Mouse (Mus musculus) stomach, postnatal 0 days (tissue): ENCODE data around the gene R3hdm4. TPM values are rescaled to one million over a fixed set of nuclear protein-coding genes. Genes with fewer than 3 reads are reported as not detected.
A peak's percentile ranks its signal among the peaks of the same experiment; 100 is the strongest.

Experiments used
- ATAC-seq: fragments of 200-750 bp; cut with Nextera tagmentation; 2 replicates; pipeline ENCODE4 v1.8.0; 2017; ENCODE audit not compliant: low FRiP score, low TSS enrichment
- DNase-seq: peaks from one replicate; pipeline ENCODE4 v3.0.0-alpha.2; 2016; ENCODE audit warnings: low spot score
- H3K27ac ChIP-seq: fragments of 300-500 bp; sonication (generic); replicated peaks from 2 replicates; pipeline ENCODE4 v1.5.1; 2014; ENCODE audit warnings: mild to moderate bottlenecking, control low read depth
- H3K27me3 ChIP-seq: fragments of 300-500 bp; sonication (generic); 2 replicates; pipeline ENCODE4 v1.6.1; 2014; ENCODE audit warnings: low read length; ENCODE audit not compliant: control insufficient read depth, insufficient read depth
- H3K36me3 ChIP-seq: fragments of 300-500 bp; sonication (generic); 2 replicates; pipeline ENCODE4 v1.6.1; 2014; ENCODE audit warnings: low read length, mixed read lengths; ENCODE audit not compliant: control insufficient read depth, insufficient read depth
- H3K4me1 ChIP-seq: fragments of 300-500 bp; sonication (generic); replicated peaks from 2 replicates; pipeline ENCODE4 v1.6.1; 2014; ENCODE audit warnings: antibody characterized with exemption; ENCODE audit not compliant: control insufficient read depth, insufficient read depth
- H3K4me2 ChIP-seq: fragments of 300-500 bp; sonication (generic); replicated peaks from 2 replicates; pipeline ENCODE4 v1.6.1; 2014; ENCODE audit warnings: low read depth, mild to moderate bottlenecking, control low read depth, moderate library complexity
- H3K4me3 ChIP-seq: fragments of 300-500 bp; sonication (generic); 2 replicates; pipeline ENCODE4 v1.5.1; 2014; ENCODE audit warnings: low read depth, low read length, control low read depth
- H3K9ac ChIP-seq: fragments of 300-500 bp; sonication (generic); 2 replicates; pipeline ENCODE4 v1.6.1; 2014; ENCODE audit warnings: mild to moderate bottlenecking, low read length, control low read depth, mixed read lengths
- H3K9me3 ChIP-seq: fragments of 300-500 bp; sonication (generic); 2 replicates; pipeline ENCODE4 v1.6.1; 2016; ENCODE audit warnings: low read length; ENCODE audit not compliant: control insufficient read depth
- CTCF ChIP-seq: IDR thresholded peaks from 2 replicates; pipeline ENCODE4 v1.5.1; 2016; ENCODE audit warnings: antibody characterized with exemption, low read depth, mild to moderate bottlenecking, moderate library complexity
- EP300 ChIP-seq: optimal IDR thresholded peaks from 2 replicates; pipeline ENCODE3; 2016; ENCODE audit warnings: antibody characterized with exemption
- WGBS: fragments of 180-500 bp; shearing (Covaris S2); extraction: QIAGEN DNeasy Blood & Tissue Kit; methylation state at CpG from one replicate; pipeline ENCODE4 v1.1.7; 2014; 5-methylcytosine and 5-hydroxymethylcytosine counted together
- polyA plus RNA-seq: library from polyadenylated mRNA; unstranded; fragments of >200 nt; fragmentation: Nextera tagmentation; extraction: Ambion mirVana; gene quantifications from 2 replicates; pipeline ENCODE4 v1.2.1, GENCODE M21; 2015

Gene R3hdm4
- polyA plus RNA-seq, 1 experiment from 2014 or later: 160 TPM

GRCm38 (mm10) chr10:79914131-79914947 is 6.7 kb downstream of the R3hdm4 start:
- peak overlapping the region; percentile 88 for H3K4me2 ChIP-seq
- 62% methylated on average over 10 of the region's 11 CpGs for WGBS

GRCm38 (mm10) chr10:79912412-79912811 is 8.6 kb downstream of the R3hdm4 start:
- no peak for DNase-seq
- 68% methylated on average over 20 of the region's 20 CpGs for WGBS
- H3K9me3 ChIP-seq: no peaks in the 10 kb centered on the region
- TF ChIP-seq EP300 (no peak), CTCF (no peak)
- H3K9ac ChIP-seq: no peak overlapping the region
- H3K4me3 ChIP-seq: no peak overlapping the region
- ATAC-seq: no peak
- no peak overlapping the region for H3K27ac ChIP-seq
- H3K27me3 ChIP-seq: no peaks in the 10 kb centered on the region
- no peaks in the 10 kb centered on the region for H3K4me1 ChIP-seq
- peaks cover 9% of the 10 kb centered on the region for H3K36me3 ChIP-seq
- H3K4me2 ChIP-seq: no peak overlapping the region

More at GRCm38 (mm10) chr10:79914131-79914947, 6.7 kb downstream of the R3hdm4 start:
- H3K9ac ChIP-seq: peak overlapping the region; percentile 38; the same call in 1 of the 2 replicates
- H3K9me3 ChIP-seq: no peaks in the 10 kb centered on the region
- H3K27ac ChIP-seq: peak overlapping the region; percentile 89
- peaks cover 3% of the 10 kb centered on the region; the same call in 1 of the 2 replicates for H3K4me1 ChIP-seq
- TF ChIP-seq CTCF (no peak), EP300 (no peak)
- DNase-seq (peak; percentile 50), ATAC-seq (no peak)
- peak overlapping the region; percentile 8; the same call in 1 of the 2 replicates for H3K4me3 ChIP-seq
- no peaks in the 10 kb centered on the region for H3K27me3 ChIP-seq
- H3K36me3 ChIP-seq: peaks cover 9% of the 10 kb centered on the region

- Histone ChIP-seq H3K4me3 (no peak within 1 kb of the TSS), H3K4me2 (no peak within 1 kb of the TSS), H3K27me3 (no peaks in the 10 kb centered on the region), H3K27ac (peak within 1 kb of the TSS; percentile 78; the same call in 1 of the 2 replicates), H3K4me1 (no peaks in the 10 kb centered on the region), H3K36me3 (peaks cover 20% of the 10 kb centered on the region), H3K9me3 (no peaks in the 10 kb centered on the region), H3K9ac (no peak within 1 kb of the TSS)
- DNase-seq (no peak), ATAC-seq (no peak)
- WGBS: 88% methylated on average over 4 of the region's 4 CpGs
- TF ChIP-seq EP300: no peak
- no peak for TF ChIP-seq CTCF
These were observed 10.5 kb downstream of the R3hdm4 start, which contains the start of gene Gm26602 for GRCm38 (mm10) chr10:79910556-79910955. Gene Gm26602 (plus strand): TSS chr10:79910856.

GRCm38 (mm10) chr10:79909092-79909922 is 11.7 kb downstream of the R3hdm4 start:
- peak overlapping the region; percentile 31; the same call in 1 of the 2 replicates for H3K4me2 ChIP-seq
- peaks cover 29% of the 10 kb centered on the region for H3K36me3 ChIP-seq
- TF ChIP-seq CTCF (no peak), EP300 (peak; percentile 56)
- no peaks in the 10 kb centered on the region for H3K4me1 ChIP-seq
- H3K9me3 ChIP-seq: no peaks in the 10 kb centered on the region
- no peak for DNase-seq
- H3K4me3 ChIP-seq: no peak overlapping the region; the same call in 1 of the 2 replicates
- H3K27me3 ChIP-seq: no peaks in the 10 kb centered on the region
- no peak for ATAC-seq
- 23% methylated on average over 14 of the region's 14 CpGs for WGBS
- H3K27ac ChIP-seq: peak overlapping the region; percentile 78
- peak overlapping the region; percentile 36; the same call in 1 of the 2 replicates for H3K9ac ChIP-seq

DNA sequence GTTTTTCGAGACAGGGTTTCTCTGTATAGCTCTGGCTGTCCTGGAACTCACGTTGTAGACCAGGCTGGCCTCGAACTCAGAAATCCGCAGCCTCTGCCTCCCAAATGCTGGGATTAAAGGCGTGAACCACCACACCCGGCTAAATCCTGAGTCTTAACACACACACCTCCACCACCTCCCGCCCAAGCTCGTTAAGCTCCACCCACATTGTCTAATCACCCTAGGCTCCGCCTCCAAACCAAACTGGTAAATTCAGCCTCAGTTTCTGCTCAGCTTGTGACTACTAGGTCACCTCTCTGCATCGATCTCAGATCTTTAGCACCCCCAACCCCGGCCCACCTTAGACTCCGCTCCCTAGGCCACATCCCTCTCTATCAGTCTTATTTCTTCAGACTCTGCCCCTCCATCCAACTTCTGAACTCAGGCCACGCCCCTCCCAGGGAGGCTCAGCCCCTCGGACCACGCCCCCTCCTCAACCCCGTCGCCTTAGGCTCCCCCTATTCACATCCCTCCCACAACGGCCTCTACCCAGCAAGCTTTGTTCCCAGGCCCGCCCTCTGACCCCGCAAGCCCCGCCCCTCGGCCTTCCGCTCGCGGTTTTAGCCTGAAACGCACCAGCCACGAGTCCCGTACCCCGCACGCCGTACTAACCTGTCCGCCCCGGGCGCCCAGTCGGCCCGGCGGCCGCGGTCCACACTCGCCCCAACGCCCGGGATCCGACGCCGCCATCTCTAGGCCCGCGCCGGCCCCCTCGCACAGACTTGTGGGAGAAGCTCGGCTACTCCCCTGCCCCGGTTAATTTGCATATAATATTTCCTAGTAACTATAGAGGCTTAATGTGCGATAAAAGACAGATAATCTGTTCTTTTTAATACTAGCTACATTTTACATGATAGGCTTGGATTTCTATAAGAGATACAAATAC is 12.6 kb downstream of the R3hdm4 start, which contains the start of gene Med16:
Gene Med16 (minus strand): TSS at position 757 of the 925 bp plus-strand sequence.
- DNase-seq (peak; percentile 97), ATAC-seq (peak; percentile 95)
- H3K4me2 ChIP-seq: peak within 1 kb of the TSS; percentile 45
- no peaks in the 10 kb centered on the region for H3K4me1 ChIP-seq
- WGBS: under 1% methylated on average over 52 of the region's 52 CpGs
- peak within 1 kb of the TSS; percentile 97 for H3K27ac ChIP-seq
- H3K9ac ChIP-seq: peak within 1 kb of the TSS; percentile 94
- H3K27me3 ChIP-seq: no peaks in the 10 kb centered on the region
- H3K4me3 ChIP-seq: peak within 1 kb of the TSS; percentile 76
- H3K9me3 ChIP-seq: no peaks in the 10 kb centered on the region
- TF ChIP-seq EP300 (no peak), CTCF (no peak)
- H3K36me3 ChIP-seq: peaks cover 29% of the 10 kb centered on the region
